Mouse (Mus musculus): Measurements from ENCODE around the gene Lpin2. TPM values are rescaled to one million over a fixed set of nuclear protein-coding genes. Genes with fewer than 3 reads are reported as not detected.

Gene Lpin2
- total and polyA plus RNA-seq, 3 experiments = 22.4 to 32.1 TPM; not detected in 1

DNA sequence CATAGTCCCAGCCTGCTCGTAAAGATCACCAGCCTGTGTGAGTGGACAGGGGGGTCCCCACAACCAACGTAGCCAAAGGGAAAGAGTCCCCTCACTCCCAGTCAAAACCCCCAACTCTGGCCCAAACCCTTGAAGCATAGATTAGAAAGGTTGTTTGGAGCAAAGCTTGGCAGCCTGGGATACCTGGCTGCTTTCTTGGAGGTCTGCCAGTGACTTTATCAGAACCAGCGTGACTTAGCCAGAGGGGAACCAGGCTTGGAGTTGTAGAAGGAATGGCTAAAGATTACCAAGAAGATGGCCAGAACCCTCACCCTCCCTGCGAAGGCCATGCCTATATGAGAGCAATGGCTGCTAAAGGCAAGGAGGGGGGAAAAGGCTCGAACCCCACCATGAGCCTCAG, 71.7 kb downstream of the Lpin2 start:
- Histone ChIP-seq H3K27ac (ENCODE audit: control insufficient read depth, low read depth, low read length) (peak overlapping the region; percentile 24), H3K36me3 (ENCODE audit: control insufficient read depth in 1 of 2, insufficient read depth in 2 of 2, low read length in 2 of 2) (peaks cover 4 to 31% of the 10 kb centered on the region in 2 experiments), H3K27me3 (ENCODE audit: control insufficient read depth in 1 of 2, insufficient read depth in 2 of 2, low read length in 2 of 2) (no peaks in the 10 kb centered on the region), H3K9me3 (replicated peaks; ENCODE audit: insufficient read depth, low read length) (no peaks in the 10 kb centered on the region), H3K9ac (ENCODE audit: control insufficient read depth, low read depth, low read length, poor library complexity, severe bottlenecking) (no peak overlapping the region), H3K4me3 (ENCODE audit: control insufficient read depth in 1 of 2, insufficient read depth in 1 of 2, low read depth in 2 of 2, low read length in 2 of 2) (no peak overlapping the region), H3K79me2 (ENCODE audit: control insufficient read depth, insufficient read depth, low read length, poor library complexity) (peaks cover 2% of the 10 kb centered on the region; the same call in 1 of the 2 replicates), H3K4me1 (ENCODE audit: control insufficient read depth in 1 of 2, insufficient read depth in 2 of 2, low read length in 2 of 2) (peaks cover 17 to 34% of the 10 kb centered on the region in 2 experiments)
- peak; percentile 60 for DNase-seq (ENCODE audit: low read depth, low spot score)
- TF ChIP-seq ELF1 (IDR thresholded peaks at IDR 0.05; ENCODE audit: low read depth, low read length) (no peak), RCOR1 (IDR thresholded peaks at IDR 0.05; ENCODE audit: low read depth, low read length) (no peak; the same call in 1 of the 2 replicates), MAX (IDR thresholded peaks at IDR 0.05; ENCODE audit: low read length) (no peak), ZMIZ1 (IDR thresholded peaks at IDR 0.05; ENCODE audit: low read depth, low read length) (no peak), TCF12 (IDR thresholded peaks at IDR 0.05; ENCODE audit: low read depth, low read length) (no peak), RAD21 (IDR thresholded peaks at IDR 0.05; ENCODE audit: low read depth, low read length) (no peak), TBP (IDR thresholded peaks at IDR 0.05; ENCODE audit: low read depth, low read length) (no peak), NRF1 (IDR thresholded peaks at IDR 0.05; ENCODE audit: insufficient read depth, low read depth, low read length, poor library complexity, severe bottlenecking) (no peak), MYB (IDR thresholded peaks at IDR 0.05; ENCODE audit: low read depth, low read length) (no peak), CHD1 (IDR thresholded peaks at IDR 0.05; ENCODE audit: low read depth, low read length) (no peak), MYC (IDR thresholded peaks at IDR 0.05; ENCODE audit: low read depth, low read length) (no peak), EP300 (IDR thresholded peaks at IDR 0.05; ENCODE audit: low read depth in 1 of 2, low read length in 2 of 2) (peak; percentile 28 to 39; a peak in 2 of 4 replicates), GATA1 (IDR thresholded peaks at IDR 0.05; ENCODE audit: low read depth, low read length) (peak; percentile 40; the same call in 1 of the 2 replicates), ETS1 (IDR thresholded peaks at IDR 0.05; ENCODE audit: low read depth, low read length) (0 out of 2 replicates have a peak, but pooled peaks have one; percentile 36), CHD2 (IDR thresholded peaks at IDR 0.05; ENCODE audit: low read length) (no peak), POLR2AphosphoS5 (IDR thresholded peaks at IDR 0.05; ENCODE audit: borderline replicate concordance, low read depth, low read length) (no peak), POLR2AphosphoS2 (IDR thresholded peaks at IDR 0.05; ENCODE audit: low read length) (no peak), BHLHE40 (IDR thresholded peaks at IDR 0.05; ENCODE audit: borderline replicate concordance, low read depth, low read length) (0 out of 2 replicates have a peak, but pooled peaks have one; percentile 27)

DNA sequence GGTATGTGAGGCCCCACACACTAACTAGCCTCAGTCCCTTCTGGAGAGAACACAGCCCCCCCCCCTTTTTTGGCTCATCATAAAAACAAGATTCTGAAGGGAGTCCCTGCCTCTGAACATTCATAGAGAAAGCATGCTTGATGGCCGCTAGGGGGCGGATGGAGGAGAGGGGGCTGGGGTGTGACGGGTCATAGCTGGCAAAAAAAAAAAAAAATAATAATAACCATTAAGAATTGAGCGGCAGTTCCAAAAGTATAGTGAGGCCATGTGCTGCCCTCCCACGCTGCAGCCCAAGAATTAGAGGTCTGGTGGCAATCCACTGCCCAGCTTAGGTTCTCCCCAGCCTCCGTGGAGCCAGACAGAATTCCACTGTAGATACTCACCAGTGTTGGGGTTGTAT, 72.4 kb downstream of the Lpin2 start:
- Histone ChIP-seq H3K79me2 (ENCODE audit: control insufficient read depth, insufficient read depth, low read length, poor library complexity) (peaks cover 2% of the 10 kb centered on the region; the same call in 1 of the 2 replicates), H3K27ac (ENCODE audit: control insufficient read depth, low read depth, low read length) (peak overlapping the region; percentile 16), H3K27me3 (ENCODE audit: control insufficient read depth in 1 of 2, insufficient read depth in 2 of 2, low read length in 2 of 2) (no peaks in the 10 kb centered on the region), H3K36me3 (ENCODE audit: control insufficient read depth in 1 of 2, insufficient read depth in 2 of 2, low read length in 2 of 2) (peaks cover 4 to 34% of the 10 kb centered on the region in 2 experiments), H3K4me1 (ENCODE audit: control insufficient read depth in 1 of 2, insufficient read depth in 2 of 2, low read length in 2 of 2) (peaks cover 17 to 34% of the 10 kb centered on the region in 2 experiments), H3K9me3 (replicated peaks; ENCODE audit: insufficient read depth, low read length) (no peaks in the 10 kb centered on the region), H3K4me3 (ENCODE audit: control insufficient read depth in 1 of 2, insufficient read depth in 1 of 2, low read depth in 2 of 2, low read length in 2 of 2) (no peak overlapping the region), H3K9ac (ENCODE audit: control insufficient read depth, low read depth, low read length, poor library complexity, severe bottlenecking) (no peak overlapping the region)
- peak; percentile 71 for DNase-seq (ENCODE audit: low read depth, low spot score)
- TF ChIP-seq SMC3 (IDR thresholded peaks at IDR 0.05; ENCODE audit: low read depth, low read length) = peak; percentile 66
- TF ChIP-seq USF1 (IDR thresholded peaks at IDR 0.05; ENCODE audit: low read depth, low read length) = no peak
- TF ChIP-seq MAX (IDR thresholded peaks at IDR 0.05; ENCODE audit: low read length) = peak; percentile 15; the same call in 1 of the 2 replicates
- TF ChIP-seq ZNF384 (IDR thresholded peaks at IDR 0.05; ENCODE audit: low read depth, low read length) = peak; percentile 71
- TF ChIP-seq ZC3H11A (IDR thresholded peaks at IDR 0.05; ENCODE audit: low read depth, low read length) = peak; percentile 58
- no peak for TF ChIP-seq ZMIZ1 (IDR thresholded peaks at IDR 0.05; ENCODE audit: low read depth, low read length)
- peak; percentile 35 to 78 (median 60); a peak in 5 of 6 replicates for TF ChIP-seq CTCF (IDR thresholded peaks at IDR 0.05 in 2 of 3, conservative IDR thresholded peaks at IDR 0.05 in 1 of 3; ENCODE audit: control insufficient read depth in 1 of 3, insufficient read depth in 1 of 3, low read depth in 2 of 3, low read length in 3 of 3, poor library complexity in 1 of 3, severe bottlenecking in 1 of 3)
- no peak for TF ChIP-seq MEF2A (IDR thresholded peaks at IDR 0.05; ENCODE audit: extremely low read depth, insufficient replicate concordance, low read depth, low read length, poor library complexity, severe bottlenecking)
- TF ChIP-seq RAD21 (IDR thresholded peaks at IDR 0.05; ENCODE audit: low read depth, low read length) = peak; percentile 44
- TF ChIP-seq ZKSCAN1 (IDR thresholded peaks at IDR 0.05; ENCODE audit: low read depth, low read length) = no peak
